10 mouse cellular contexts compared by ENCODE assay signal in genomic region chr15:3213721-3214120, GRCm38 (mm10). TPM values are rescaled to one million over a fixed set of nuclear protein-coding genes. Genes with fewer than 3 reads are reported as not detected.
DNase-seq lines count a peak whose midpoint lies in the region; ATAC-seq and TF ChIP-seq lines count a peak whose summit lies in the region.
"Had no signal": no experiment of that assay in that cellular context is flagged by ENCODE, and none has a peak within 500 bp of the region (broad histone marks: within the 10 kb centered on the region; RNA-seq: fewer than 3 reads in every experiment).

No protein-coding gene starts in this region.

- 9% methylated on average over 4 of the region's 4 CpGs for WGBS in hindbrain, embryonic 10.5 days
- WGBS in hindbrain, embryonic 12.5 days, result 8% methylated on average over 4 of the region's 4 CpGs
- 6% methylated on average over 4 of the region's 4 CpGs for WGBS in midbrain, postnatal 0 days

- H3K4me1 ChIP-seq in hindbrain, embryonic 10.5 days (replicated peaks), result no peaks in the 10 kb centered on the region
- H3K4me1 ChIP-seq in hindbrain, embryonic 12.5 days, result no peaks in the 10 kb centered on the region
- H3K4me1 ChIP-seq in midbrain, postnatal 0 days (ENCODE audit: insufficient read depth, low read length), result no peaks in the 10 kb centered on the region
- H3K4me1 ChIP-seq: limb, embryonic 12.5 days; stomach, embryonic 15.5 days had no signal

- no peak overlapping the region for H3K4me2 ChIP-seq in hindbrain, embryonic 12.5 days (replicated peaks)
- H3K4me2 ChIP-seq in midbrain, postnatal 0 days (ENCODE audit: low read depth, low read length, poor library complexity, severe bottlenecking), result no peak overlapping the region
- H3K4me2 ChIP-seq: limb, embryonic 12.5 days; stomach, embryonic 15.5 days had no signal

- DNase-seq in hindbrain, embryonic 10.5 days (ENCODE audit: low spot score), result peak; percentile 24
- DNase-seq in adrenal gland, postnatal 25 days, result peak; percentile 17
- peak; percentile 60 to 61 for DNase-seq in layer of hippocampus, postnatal 10 days (ENCODE audit: low spot score in 2 of 2)
- DNase-seq in midbrain, postnatal 0 days (ENCODE audit: low spot score), result peak; percentile 74
- DNase-seq in yolk sac, embryonic 10.5 days (ENCODE audit: low spot score), result peak; percentile 45

- peak; percentile 82 for TF ChIP-seq CTCF in midbrain, postnatal 0 days (IDR thresholded peaks at IDR 0.05)

- no peak for ATAC-seq in hindbrain, embryonic 12.5 days (ENCODE audit: low FRiP score)
- ATAC-seq in CD4-positive, CD25-positive, alpha-beta regulatory T cell, adult 4 months, result peak; percentile 88
- peak; percentile 79 for ATAC-seq in granulocyte monocyte progenitor cell, adult 5-6 weeks (replicated peaks; ENCODE audit: poor library complexity, severe bottlenecking)
- ATAC-seq in midbrain, postnatal 0 days (ENCODE audit: low FRiP score), result no peak

- H3K9me3 ChIP-seq in hindbrain, embryonic 10.5 days, result no peaks in the 10 kb centered on the region
- H3K9me3 ChIP-seq in hindbrain, embryonic 12.5 days (replicated peaks), result no peaks in the 10 kb centered on the region
- no peaks in the 10 kb centered on the region for H3K9me3 ChIP-seq in midbrain, postnatal 0 days (ENCODE audit: low read length)
- H3K9me3 ChIP-seq: limb, embryonic 12.5 days; stomach, embryonic 15.5 days had no signal

- H3K27me3 ChIP-seq in hindbrain, embryonic 10.5 days (ENCODE audit: insufficient read depth, poor library complexity, severe bottlenecking), result no peaks in the 10 kb centered on the region
- H3K27me3 ChIP-seq in hindbrain, embryonic 12.5 days, result no peaks in the 10 kb centered on the region
- no peaks in the 10 kb centered on the region for H3K27me3 ChIP-seq in midbrain, postnatal 0 days (ENCODE audit: insufficient read depth, low read length)
- H3K27me3 ChIP-seq: limb, embryonic 12.5 days; stomach, embryonic 15.5 days had no signal

- H3K9ac ChIP-seq in hindbrain, embryonic 12.5 days, result no peak overlapping the region
- H3K9ac ChIP-seq in midbrain, postnatal 0 days (replicated peaks; ENCODE audit: low read length, poor library complexity, severe bottlenecking), result no peak overlapping the region
- H3K9ac ChIP-seq: limb, embryonic 12.5 days; stomach, embryonic 15.5 days had no signal

- H3K27ac ChIP-seq in hindbrain, embryonic 10.5 days, result no peak overlapping the region
- H3K27ac ChIP-seq in hindbrain, embryonic 12.5 days, result no peak overlapping the region
- H3K27ac ChIP-seq in midbrain, postnatal 0 days (ENCODE audit: low read depth, low read length), result no peak overlapping the region
- H3K27ac ChIP-seq: limb, embryonic 12.5 days; stomach, embryonic 15.5 days had no signal

- no peaks in the 10 kb centered on the region for H3K36me3 ChIP-seq in hindbrain, embryonic 10.5 days
- no peaks in the 10 kb centered on the region for H3K36me3 ChIP-seq in hindbrain, embryonic 12.5 days
- no peaks in the 10 kb centered on the region for H3K36me3 ChIP-seq in midbrain, postnatal 0 days (ENCODE audit: insufficient read depth, low read length)
- H3K36me3 ChIP-seq: limb, embryonic 12.5 days; stomach, embryonic 15.5 days had no signal

- H3K4me3 ChIP-seq in hindbrain, embryonic 10.5 days, result no peak overlapping the region
- H3K4me3 ChIP-seq in hindbrain, embryonic 12.5 days, result no peak overlapping the region
- H3K4me3 ChIP-seq in midbrain, postnatal 0 days (ENCODE audit: low read depth, low read length), result no peak overlapping the region
- H3K4me3 ChIP-seq: limb, embryonic 12.5 days; stomach, embryonic 15.5 days had no signal

RNA-seq across cellular contexts. Expression of gene Selenop, which starts 54.6 kb away (rescaled TPM):
- 70.6 and 75.1 TPM in 2 replicates for polyA plus RNA-seq in hindbrain, embryonic 10.5 days (2016; fragmentation: Nextera tagmentation; extraction: Ambion mirVana)
- polyA plus RNA-seq in hindbrain, embryonic 12.5 days (2016; fragmentation: Nextera tagmentation; extraction: Ambion mirVana), result 77.9 and 85.9 TPM in 2 replicates
- 100 to 1,000 TPM; 163 to 171 TPM for polyA plus RNA-seq in CD4-positive, CD25-positive, alpha-beta regulatory T cell, adult 4 months (2017; shearing (Covaris generic))
- 286 and 299 TPM in 2 replicates for total RNA-seq in adrenal gland, postnatal 25 days (2021)
- total RNA-seq in granulocyte monocyte progenitor cell, adult 5-6 weeks (2014; fragmentation: Nextera tagmentation), result 90.6 and 91.2 TPM in 2 replicates
- total RNA-seq in granulocyte monocyte progenitor cell, adult 5-6 weeks (2017), result 38.1 and 66.0 TPM in 2 replicates
- total RNA-seq in layer of hippocampus, postnatal 10 days (2021), result 100 to 1,000 TPM; 230 to 263 TPM
- total RNA-seq in midbrain, postnatal 0 days (2014; rRNA removed), result 267 and 322 TPM in 2 replicates
- 201 and 233 TPM in 2 replicates for polyA plus RNA-seq in midbrain, postnatal 0 days (2015; fragmentation: Nextera tagmentation; extraction: Ambion mirVana)

Comparison
In these comparisons a context has a peak if more than half of its experiments do, and no peak if none do; other contexts are left out.
1. DNase-seq: peak in every context shown above with its lines; median percentile 74 in midbrain, postnatal 0 days; 60 in layer of hippocampus, postnatal 10 days; 45 in yolk sac, embryonic 10.5 days; 24 in hindbrain, embryonic 10.5 days; 17 in adrenal gland, postnatal 25 days.
2. ATAC-seq: peak in CD4-positive, CD25-positive, alpha-beta regulatory T cell, adult 4 months (single experiment) and granulocyte monocyte progenitor cell, adult 5-6 weeks (single experiment); none in hindbrain, embryonic 12.5 days (single experiment) and midbrain, postnatal 0 days (single experiment).